Mouse (Mus musculus) liver, embryonic 14.5 days (tissue): ENCODE measurements around the gene Snx1. TPM values are rescaled to one million over a fixed set of nuclear protein-coding genes. Genes with fewer than 3 reads are reported as not detected.
A peak's percentile ranks its signal among the peaks of the same experiment; 100 is the strongest.

Experiments used
- ATAC-seq: fragments of 200-750 bp; cut with Nextera tagmentation; 2 replicates; pipeline ENCODE4 v1.8.0; 2017; ENCODE audit warnings: moderate number of reproducible peaks, mild to moderate bottlenecking, moderate library complexity; ENCODE audit not compliant: insufficient read depth
- DNase-seq, 3 experiments: peaks; one replicate each; pipeline ENCODE4 v3.0.0-alpha.2; 2012 to 2013; ENCODE audit warnings: low read depth in 3 of 3, low spot score in 3 of 3
- H3K27ac ChIP-seq: fragments of 300-500 bp; sonication (generic); 2 replicates; pipeline ENCODE4 v1.5.1; 2014; ENCODE audit warnings: moderate library complexity, mild to moderate bottlenecking, control low read depth, inconsistent platforms
- H3K27me3 ChIP-seq: fragments of 300-500 bp; sonication (generic); 2 replicates; pipeline ENCODE4 v1.6.1; 2014; ENCODE audit warnings: mild to moderate bottlenecking, low read length, moderate library complexity; ENCODE audit not compliant: control insufficient read depth, insufficient read depth
- H3K36me3 ChIP-seq: fragments of 300-500 bp; sonication (generic); replicated peaks from 2 replicates; pipeline ENCODE4 v1.6.1; 2014; ENCODE audit warnings: low read depth; ENCODE audit not compliant: control insufficient read depth, insufficient read depth
- H3K4me1 ChIP-seq, 2 experiments: fragments of 200-500 bp in 1 of 2; fragments of 300-500 bp in 1 of 2; sonication (generic) in 1 of 2; replicated peaks; 2 replicates each; pipeline ENCODE4 v1.6.1; 2012 to 2014; ENCODE audit warnings: antibody characterized with exemption in 1 of 2, inconsistent platforms in 1 of 2, low read length in 1 of 2; ENCODE audit not compliant: control insufficient read depth in 2 of 2, insufficient read depth in 2 of 2
- H3K4me2 ChIP-seq: fragments of 300-500 bp; sonication (generic); 2 replicates; pipeline ENCODE4 v1.6.1; 2014; ENCODE audit warnings: low read depth, mild to moderate bottlenecking, control low read depth, moderate library complexity
- H3K4me3 ChIP-seq, 2 experiments: fragments of 200-500 bp in 1 of 2; fragments of 300-500 bp in 1 of 2; sonication (generic) in 1 of 2; 2 replicates each; pipeline ENCODE4 v1.5.1; 2012 to 2014; ENCODE audit warnings: low read depth in 2 of 2, low read length in 2 of 2, mild to moderate bottlenecking in 2 of 2, control low read depth in 1 of 2, inconsistent platforms in 1 of 2, moderate library complexity in 1 of 2; ENCODE audit not compliant: insufficient read depth in 1 of 2
- H3K9ac ChIP-seq: fragments of 300-500 bp; sonication (generic); replicated peaks from 2 replicates; pipeline ENCODE4 v1.6.1; 2014; ENCODE audit warnings: mild to moderate bottlenecking, control low read depth, moderate library complexity
- H3K9me3 ChIP-seq: fragments of 300-500 bp; sonication (generic); 2 replicates; pipeline ENCODE4 v1.6.1; 2016; ENCODE audit warnings: low read length, mixed read lengths; ENCODE audit not compliant: control insufficient read depth
- CTCF ChIP-seq: IDR thresholded peaks from 2 replicates; pipeline ENCODE4 v1.5.1; 2016; ENCODE audit warnings: antibody characterized with exemption, low read depth, control low read depth
- EP300 ChIP-seq: IDR thresholded peaks from 2 replicates; pipeline ENCODE4 v1.6.1; 2016; ENCODE audit warnings: antibody characterized with exemption, low read depth
- WGBS: fragments of 180-500 bp; shearing (Covaris S2); extraction: QIAGEN DNeasy Blood & Tissue Kit; methylation state at CpG from one replicate; pipeline ENCODE4 v1.1.7; 2014; ENCODE audit not compliant: insufficient replicate concordance; 5-methylcytosine and 5-hydroxymethylcytosine counted together
- polyA plus RNA-seq, 2 experiments: library from polyadenylated mRNA; depleted of rRNA in 1 of 2; stranded (reverse) in 1 of 2; unstranded in 1 of 2; fragments of >200 nt; fragmentation: Nextera tagmentation in 1 of 2; extraction: Ambion mirVana in 1 of 2; gene quantifications; 2 replicates each; pipeline versions ENCODE4 v1.2.1 to v1.2.3; 2012 to 2014

Snx1 gene
- polyA plus RNA-seq, 2 experiments, result 47.7 to 66.0 TPM

DNA sequence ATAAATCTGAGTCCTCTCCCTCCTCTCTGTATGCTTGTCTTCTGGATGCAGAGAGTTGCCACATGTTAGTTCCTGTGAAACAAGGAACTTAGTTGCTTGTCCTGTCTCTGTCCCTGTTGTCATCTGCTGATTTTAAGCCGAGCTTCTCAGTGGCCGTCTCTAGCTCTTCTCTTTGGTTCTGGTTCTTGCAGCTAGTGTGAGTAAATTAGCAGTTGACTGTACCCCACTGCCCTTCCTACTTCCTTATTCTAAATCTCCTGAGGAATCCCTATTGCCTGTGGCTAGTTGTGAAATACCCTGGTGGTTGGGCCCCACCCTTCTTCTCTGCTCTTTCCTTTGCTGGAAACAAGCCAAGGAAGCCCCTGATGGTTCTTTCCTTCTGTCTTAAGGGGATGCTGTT lies 5.1 kb upstream of the Snx1 start:
- peaks cover 9 to 18% of the 10 kb centered on the region in 2 experiments for H3K4me1 ChIP-seq
- H3K4me2 ChIP-seq, result no peak overlapping the region
- no peak overlapping the region for H3K9ac ChIP-seq
- H3K27ac ChIP-seq, result no peak overlapping the region
- no peak for TF ChIP-seq EP300
- TF ChIP-seq CTCF, result no peak
- H3K4me3 ChIP-seq, result no peak overlapping the region
- WGBS, result 55% methylated on average over 2 of the region's 2 CpGs
- ATAC-seq (no peak), DNase-seq (peak in 1 of 3 experiments; percentile 30)
- H3K9me3 ChIP-seq, result no peaks in the 10 kb centered on the region
- H3K27me3 ChIP-seq, result no peaks in the 10 kb centered on the region
- H3K36me3 ChIP-seq, result peaks cover 40% of the 10 kb centered on the region

DNA sequence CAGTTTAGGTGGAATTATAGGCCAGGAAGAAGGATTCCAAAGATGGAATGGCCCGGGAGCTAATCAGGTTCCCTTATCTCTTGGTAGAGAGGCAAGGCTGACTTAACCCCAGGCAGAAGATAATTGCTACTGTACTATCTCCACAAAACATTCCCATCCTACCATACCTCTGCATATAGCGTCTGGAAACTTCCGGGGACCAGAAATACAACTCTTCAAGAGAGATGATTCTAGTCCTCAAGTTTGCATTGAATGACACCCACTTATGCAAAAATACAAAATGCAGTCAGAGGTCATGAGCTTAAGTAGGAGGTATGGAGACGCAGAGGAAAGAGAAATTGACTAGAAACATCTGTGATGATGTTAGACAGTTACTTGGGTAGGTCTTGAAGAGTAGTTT lies 1.5 kb upstream of the Snx1 start:
- H3K27ac ChIP-seq, result peak overlapping the region; percentile 84
- H3K9ac ChIP-seq, result peak overlapping the region; percentile 86
- peak overlapping the region; percentile 81 to 88 for H3K4me3 ChIP-seq
- WGBS, result 34% methylated on average over 4 of the region's 4 CpGs
- H3K4me2 ChIP-seq, result peak overlapping the region; percentile 96
- DNase-seq, result peak in 1 of 3 experiments; percentile 52
- H3K27me3 ChIP-seq, result no peaks in the 10 kb centered on the region
- H3K9me3 ChIP-seq, result no peaks in the 10 kb centered on the region
- no peak for ATAC-seq
- TF ChIP-seq EP300 (peak; percentile 70), CTCF (no peak)
- peaks cover 18% of the 10 kb centered on the region for H3K36me3 ChIP-seq
- peaks cover 25 to 33% of the 10 kb centered on the region in 2 experiments for H3K4me1 ChIP-seq

DNA sequence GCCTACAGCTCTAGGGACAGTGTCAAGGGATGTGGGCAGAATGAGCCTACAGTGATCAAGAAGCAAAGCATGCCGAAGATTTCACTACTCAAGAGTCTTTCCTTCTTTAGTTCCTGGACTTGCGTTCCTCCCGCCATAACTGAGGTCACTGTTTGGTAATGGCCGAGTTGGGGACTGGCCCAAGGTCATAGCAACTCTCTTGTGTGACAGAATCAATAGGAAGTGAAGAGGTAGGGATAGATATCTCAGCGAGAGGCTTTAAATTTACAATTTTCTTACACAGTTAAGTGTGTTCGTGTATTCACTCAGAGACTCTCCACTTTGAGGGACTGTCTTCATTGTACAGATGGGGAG lies 783 bp upstream of the Snx1 start:
- Histone ChIP-seq H3K9me3 (no peaks in the 10 kb centered on the region), H3K27ac (peak overlapping the region; percentile 84), H3K4me3 (peak overlapping the region; percentile 81 to 88), H3K9ac (peak overlapping the region; percentile 86), H3K36me3 (peaks cover 14% of the 10 kb centered on the region), H3K4me1 (peaks cover 26 to 38% of the 10 kb centered on the region in 2 experiments), H3K27me3 (no peaks in the 10 kb centered on the region), H3K4me2 (peak overlapping the region; percentile 96)
- 11% methylated on average over 6 of the region's 6 CpGs for WGBS
- no peak for ATAC-seq
- TF ChIP-seq CTCF (no peak), EP300 (no peak)
- no peak for DNase-seq

DNA sequence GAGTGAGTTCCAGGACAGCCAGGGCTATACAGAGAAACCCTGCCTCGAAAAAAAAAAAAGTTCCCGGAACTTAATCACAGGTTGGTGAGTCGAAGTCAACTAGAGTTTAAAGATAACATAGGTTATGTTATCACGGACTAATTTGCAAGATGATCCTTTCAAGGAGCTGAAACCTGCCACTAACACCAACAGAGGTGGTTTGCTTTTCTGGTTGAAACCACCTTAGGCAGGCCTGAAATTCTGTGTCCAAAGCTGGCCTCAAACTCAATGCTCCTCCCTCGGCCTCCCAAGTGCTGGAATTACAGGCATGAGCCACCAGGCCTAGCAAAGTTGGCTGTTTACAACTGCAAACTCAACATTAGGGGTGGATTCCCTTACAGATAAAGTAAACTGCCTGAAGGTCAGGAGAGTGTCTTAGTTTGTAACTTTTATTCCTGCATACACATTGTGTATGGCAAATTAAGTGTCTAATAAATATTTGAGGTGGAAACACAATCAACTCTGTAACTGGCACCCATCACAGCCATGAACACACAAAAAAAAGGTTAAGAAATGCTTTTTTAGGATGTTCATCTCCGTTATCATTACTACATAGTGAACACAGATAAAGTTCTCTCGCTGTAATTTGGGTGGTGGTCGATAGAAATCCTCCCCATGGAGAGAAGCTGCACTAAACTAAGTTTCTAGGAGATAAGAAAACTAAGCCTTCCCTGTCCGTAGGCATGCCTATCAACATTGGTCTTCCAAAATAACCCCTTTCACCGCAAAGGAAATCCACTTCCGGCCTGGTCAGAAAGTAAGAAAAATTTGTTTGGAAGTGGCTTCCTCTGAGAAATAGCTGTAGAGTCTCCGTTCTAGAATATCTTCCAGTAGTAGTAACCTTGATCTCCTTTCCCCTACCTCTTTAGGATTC lies 588 bp downstream of the Snx1 start:
- H3K4me1 ChIP-seq, result peaks cover 33 to 42% of the 10 kb centered on the region in 2 experiments
- no peak for ATAC-seq

DNA sequence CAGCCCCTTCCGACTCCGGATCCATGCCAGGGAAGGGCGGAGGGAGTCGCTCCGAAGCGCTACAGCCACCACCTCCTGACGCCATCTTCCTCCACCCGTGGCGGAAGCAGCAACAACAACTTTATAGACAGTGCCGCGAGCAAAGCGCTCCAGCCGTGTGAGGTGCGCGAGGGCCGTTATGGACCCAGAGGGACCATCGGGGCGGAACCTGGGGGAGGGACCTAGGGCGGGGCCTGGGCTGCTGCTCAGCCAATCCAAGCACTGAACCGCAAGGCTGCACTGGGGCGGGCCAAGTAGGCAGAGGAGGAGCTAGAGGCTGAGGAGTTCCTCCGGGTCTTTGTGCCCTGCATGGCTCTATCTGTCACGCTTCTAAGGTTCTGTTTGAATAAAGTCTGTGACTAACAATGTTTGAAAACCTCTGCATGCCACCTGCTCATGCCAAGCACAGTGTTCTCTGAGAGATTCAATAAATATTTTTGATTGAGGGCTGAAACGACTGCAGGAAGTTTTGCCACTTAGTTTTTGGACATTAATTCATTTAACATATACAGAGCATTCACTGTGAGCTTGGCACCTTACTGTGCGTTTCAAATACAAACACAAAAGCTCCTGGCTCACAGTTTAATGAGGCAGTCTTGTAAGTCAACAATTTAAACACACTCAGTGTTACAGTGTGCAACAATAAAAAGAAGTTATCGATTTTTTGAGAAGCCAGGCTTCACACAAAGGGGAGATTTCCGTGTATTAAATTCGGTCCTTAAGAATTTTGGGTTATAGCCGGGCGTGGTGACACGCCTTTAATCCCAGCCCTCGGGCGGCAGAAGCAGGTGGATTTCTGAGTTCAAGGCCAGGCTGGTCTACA lies 1.5 kb downstream of the Snx1 start:
- ATAC-seq, result peak; percentile 92
- DNase-seq, result peak; percentile 96 to 98 (median 97)
- Histone ChIP-seq H3K4me1 (peaks cover 42 to 50% of the 10 kb centered on the region in 2 experiments), H3K27ac (peak overlapping the region; percentile 94), H3K36me3 (peaks cover 6% of the 10 kb centered on the region), H3K4me2 (peak overlapping the region; percentile 96), H3K9me3 (no peaks in the 10 kb centered on the region), H3K4me3 (peak overlapping the region; percentile 91 to 92), H3K9ac (peak overlapping the region; percentile 91), H3K27me3 (no peaks in the 10 kb centered on the region)
- WGBS, result 9% methylated on average over 33 of the region's 33 CpGs
- TF ChIP-seq EP300 (peak; percentile 47), CTCF (peak; percentile 29; the same call in 1 of the 2 replicates)

More for the DNA sequence above, 588 bp downstream of the Snx1 start:
- H3K4me2 ChIP-seq, result peak overlapping the region; percentile 96
- no peaks in the 10 kb centered on the region for H3K27me3 ChIP-seq
- H3K9me3 ChIP-seq, result no peaks in the 10 kb centered on the region
- peak overlapping the region; percentile 81 to 88 for H3K4me3 ChIP-seq
- H3K27ac ChIP-seq, result peak overlapping the region; percentile 94
- DNase-seq, result peak in 1 of 3 experiments; percentile 46
- 6% methylated on average over 12 of the region's 12 CpGs for WGBS
- peaks cover 12% of the 10 kb centered on the region for H3K36me3 ChIP-seq
- peak overlapping the region; percentile 81 for H3K9ac ChIP-seq
- TF ChIP-seq EP300 (no peak; the same call in 1 of the 2 replicates), CTCF (no peak)
